Mouse (Mus musculus) cerebellum, adult 2 months (tissue): ENCODE data around the gene Ift43.

ENCODE experiments used
- CTCF ChIP-seq: fragments of 200-500 bp; IDR thresholded peaks from 2 replicates; pipeline ENCODE4 v1.5.1; 2011; ENCODE audit warnings: low read depth, mild to moderate bottlenecking, control low read depth, low read length, moderate library complexity, borderline replicate concordance; ENCODE audit not compliant: insufficient read depth
- POLR2A ChIP-seq: fragments of 200-500 bp; IDR thresholded peaks from 2 replicates; pipeline ENCODE4 v1.6.1; 2011; ENCODE audit warnings: low read length, control low read depth, borderline replicate concordance; ENCODE audit not compliant: insufficient read depth

GRCm38 (mm10) chr12:86167075-86167474, 84.7 kb downstream of the Ift43 start:
- TF ChIP-seq CTCF (no peak), POLR2A (no peak)
